Mouse (Mus musculus): ENCODE results near the gene Epn2. TPM values are rescaled to one million over a fixed set of nuclear protein-coding genes. Genes with fewer than 3 reads are reported as not detected.

The Epn2 gene
- total RNA-seq, 1 experiment from 2014 or later: 0.70 TPM

DNA sequence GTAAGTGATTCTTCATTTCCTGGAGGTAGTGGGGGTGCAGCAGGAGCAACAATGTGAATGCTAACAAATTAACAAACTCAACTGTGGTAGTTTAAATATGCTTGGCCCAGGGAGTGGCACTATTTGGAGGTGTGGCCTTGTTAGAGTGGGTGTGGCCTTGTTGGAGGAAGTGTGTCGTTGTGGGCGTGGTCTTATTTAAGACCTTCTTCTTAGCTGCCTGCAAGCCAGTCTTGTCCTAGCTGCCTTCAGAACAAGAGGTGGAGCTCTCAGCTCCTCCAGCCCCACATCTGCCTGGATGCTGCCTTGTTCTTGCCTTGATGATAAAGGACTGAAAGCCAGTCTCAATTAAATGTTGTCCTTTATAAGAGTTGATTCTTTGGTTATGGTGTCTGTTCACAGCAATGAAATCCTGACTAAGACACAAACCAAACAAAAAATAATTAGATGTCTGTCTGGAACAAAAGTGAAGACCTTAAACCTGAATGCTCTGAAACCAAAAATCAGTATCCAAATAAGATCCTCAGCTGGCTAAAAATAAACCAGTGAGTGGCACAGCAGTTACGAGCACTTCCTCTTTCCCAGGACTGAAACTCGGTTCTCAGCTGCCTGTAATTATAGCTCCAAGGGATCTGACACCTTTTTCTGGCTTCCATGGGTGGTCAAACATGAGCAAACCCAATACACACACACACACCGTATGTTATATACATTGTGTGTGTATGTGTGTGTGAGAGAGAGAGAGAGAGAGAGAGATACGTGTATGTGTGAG is 80.6 kb downstream of the Epn2 start:
- no peak for ATAC-seq (ENCODE audit: extremely low read depth, insufficient number of reproducible peaks, low FRiP score, poor library complexity, severe bottlenecking)

GRCm38 (mm10) chr11:61497490-61497889 is 82.0 kb downstream of the Epn2 start:
- ATAC-seq (ENCODE audit: extremely low read depth, insufficient number of reproducible peaks, low FRiP score, poor library complexity, severe bottlenecking): no peak

DNA sequence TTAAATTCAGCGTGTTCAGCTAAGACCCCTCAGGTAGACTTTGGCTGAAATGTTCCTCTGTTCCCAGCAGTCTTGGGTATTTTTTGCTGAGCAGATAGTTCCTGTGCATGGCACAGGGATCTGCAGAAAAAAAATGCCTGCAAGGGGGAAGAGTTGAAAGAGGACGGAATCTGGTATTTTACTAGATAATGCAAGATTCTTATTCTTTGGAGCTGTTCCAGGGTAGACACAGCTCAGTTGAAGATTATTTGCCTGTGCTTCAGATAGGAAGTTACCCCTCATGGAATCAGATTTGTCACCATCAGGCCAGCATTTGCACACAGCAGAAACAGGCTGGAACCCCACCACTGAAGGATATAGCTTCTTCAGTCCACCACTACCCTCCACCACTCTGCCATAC is 84.0 kb downstream of the Epn2 start:
- no peak for ATAC-seq (ENCODE audit: extremely low read depth, insufficient number of reproducible peaks, low FRiP score, poor library complexity, severe bottlenecking)

DNA sequence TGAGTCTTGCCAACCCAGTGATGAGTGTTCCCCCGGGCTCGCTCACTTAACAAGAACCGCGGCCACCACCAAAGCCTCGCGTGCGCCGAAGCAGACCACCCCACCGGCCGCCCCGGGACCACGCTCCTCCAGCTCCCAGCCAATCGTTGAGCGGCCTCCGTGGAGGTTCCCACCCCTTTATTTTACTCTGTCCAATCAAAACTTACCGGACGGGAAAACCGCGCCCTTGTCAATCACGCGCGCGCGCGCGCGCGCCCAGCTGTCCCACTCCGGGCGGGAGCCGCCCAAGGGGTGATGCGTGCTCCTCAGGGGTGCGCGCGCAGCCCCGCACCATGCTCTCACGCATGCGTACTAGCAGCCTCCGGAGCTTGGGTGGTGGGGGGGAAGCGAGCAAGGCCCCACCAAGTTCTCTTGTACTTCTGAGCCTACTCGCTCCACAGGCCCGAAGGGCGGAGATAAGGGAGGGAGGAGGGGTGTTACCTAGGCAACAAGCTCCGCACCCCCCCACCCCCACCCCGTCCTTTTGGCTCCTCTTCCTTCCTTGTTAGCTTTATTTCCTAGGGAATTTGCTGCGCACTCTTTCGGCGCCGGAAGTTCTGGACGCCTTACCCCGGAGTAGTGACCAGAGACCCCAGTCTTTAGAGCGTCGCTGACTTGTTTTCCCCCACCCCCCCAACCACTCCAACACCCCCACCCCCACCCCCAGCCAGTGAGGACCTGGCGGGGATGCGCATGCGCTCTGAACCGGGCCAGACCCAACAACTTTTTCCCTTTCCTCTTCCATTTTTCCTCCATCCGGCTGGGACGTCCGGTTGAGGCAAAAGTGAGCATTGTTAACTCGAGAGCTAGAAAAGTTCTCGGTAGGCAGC is 85.1 kb downstream of the Epn2 start, which contains the start of gene Mapk7:
Gene Mapk7, minus strand, starts transcription at position 278 of the 869 bp plus-strand sequence.
- ATAC-seq (ENCODE audit: extremely low read depth, insufficient number of reproducible peaks, low FRiP score, poor library complexity, severe bottlenecking): peak; percentile 75

DNA sequence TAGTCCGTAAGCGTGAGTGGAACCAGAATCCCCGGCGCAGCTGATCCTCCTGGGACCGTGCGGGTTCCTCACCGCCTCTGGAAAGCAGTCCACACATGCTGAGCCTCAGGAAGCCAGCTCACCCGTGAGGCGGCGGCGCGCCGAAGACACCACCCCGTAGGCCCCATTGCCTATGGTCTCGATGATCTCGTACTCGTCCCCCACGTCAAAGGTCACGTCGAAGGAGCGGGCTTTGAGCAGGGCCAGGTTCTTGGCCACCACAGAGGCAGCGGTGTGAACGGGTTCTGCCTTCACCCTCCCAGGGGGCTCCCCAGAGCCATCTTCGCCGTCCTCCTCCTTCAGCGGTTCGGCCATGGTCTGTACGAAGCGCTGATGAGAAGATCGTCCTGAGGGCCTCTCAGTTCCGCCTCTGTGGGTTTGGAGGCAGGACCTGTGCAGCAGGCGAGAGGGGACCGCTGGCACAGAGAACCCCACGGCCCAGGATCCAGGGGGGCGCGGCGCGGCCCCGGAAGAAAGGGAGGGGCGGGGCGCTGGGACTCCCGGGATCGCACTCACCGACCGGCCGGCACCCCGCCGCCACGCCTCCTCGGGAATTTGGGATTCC is 85.9 kb downstream of the Epn2 start:
- ATAC-seq (ENCODE audit: extremely low read depth, insufficient number of reproducible peaks, low FRiP score, poor library complexity, severe bottlenecking): peak; percentile 38

- no peak for ATAC-seq (ENCODE audit: extremely low read depth, insufficient number of reproducible peaks, low FRiP score, poor library complexity, severe bottlenecking)
Observed at GRCm38 (mm10) chr11:61492749-61493401, 86.6 kb downstream of the Epn2 start.

DNA sequence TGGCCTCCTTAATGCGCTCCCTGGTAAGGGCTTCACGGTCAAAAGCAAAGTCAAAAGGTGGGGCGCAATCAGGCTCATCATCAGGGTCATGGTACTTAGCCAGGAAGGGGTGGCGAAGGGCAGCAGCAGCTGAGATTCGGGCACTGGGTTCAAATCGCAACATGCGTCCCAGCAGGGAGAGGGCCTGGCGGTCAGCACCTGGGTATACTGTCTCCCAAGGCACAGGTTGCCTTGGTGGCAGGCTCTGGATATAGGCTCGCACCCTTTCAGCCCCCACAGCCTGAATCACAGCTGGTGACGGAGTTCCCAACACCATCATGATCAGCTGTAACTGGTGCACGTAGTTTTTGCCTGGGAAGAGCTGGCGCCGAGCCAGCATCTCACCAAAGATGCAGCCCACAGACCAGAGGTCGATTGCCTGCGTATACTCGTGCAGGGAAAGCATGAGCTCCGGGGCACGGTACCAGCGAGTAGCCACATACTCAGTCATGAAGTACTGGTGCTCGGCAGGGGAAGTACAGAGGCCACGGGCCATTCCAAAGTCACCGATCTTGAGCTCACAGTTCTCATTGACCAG is 88.5 kb downstream of the Epn2 start:
- ATAC-seq (ENCODE audit: extremely low read depth, insufficient number of reproducible peaks, low FRiP score, poor library complexity, severe bottlenecking): no peak

- ATAC-seq (ENCODE audit: extremely low read depth, insufficient number of reproducible peaks, low FRiP score, poor library complexity, severe bottlenecking): no peak
Observed at GRCm38 (mm10) chr11:61489874-61490273, 89.6 kb downstream of the Epn2 start.

DNA sequence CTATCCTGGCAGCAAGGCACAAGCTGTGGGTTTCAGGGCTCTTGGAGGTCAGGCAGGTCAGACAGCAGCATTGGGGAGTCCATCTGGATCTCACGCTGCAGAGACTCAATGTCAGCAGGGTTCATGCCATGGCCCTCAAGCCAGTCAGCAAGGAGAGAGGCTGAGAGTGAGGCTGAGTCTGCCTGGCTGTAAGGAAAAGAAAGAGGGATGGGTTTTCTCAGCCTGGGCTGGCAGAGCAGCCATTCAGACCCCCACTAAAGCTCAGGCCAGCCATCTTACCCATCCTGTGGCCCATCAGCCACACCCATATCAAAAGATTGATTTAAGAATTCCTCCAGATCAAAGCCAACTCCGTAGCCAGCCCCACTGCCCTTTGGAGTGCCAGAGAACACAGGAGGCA is 90.4 kb downstream of the Epn2 start:
- no peak for ATAC-seq (ENCODE audit: extremely low read depth, insufficient number of reproducible peaks, low FRiP score, poor library complexity, severe bottlenecking)

DNA sequence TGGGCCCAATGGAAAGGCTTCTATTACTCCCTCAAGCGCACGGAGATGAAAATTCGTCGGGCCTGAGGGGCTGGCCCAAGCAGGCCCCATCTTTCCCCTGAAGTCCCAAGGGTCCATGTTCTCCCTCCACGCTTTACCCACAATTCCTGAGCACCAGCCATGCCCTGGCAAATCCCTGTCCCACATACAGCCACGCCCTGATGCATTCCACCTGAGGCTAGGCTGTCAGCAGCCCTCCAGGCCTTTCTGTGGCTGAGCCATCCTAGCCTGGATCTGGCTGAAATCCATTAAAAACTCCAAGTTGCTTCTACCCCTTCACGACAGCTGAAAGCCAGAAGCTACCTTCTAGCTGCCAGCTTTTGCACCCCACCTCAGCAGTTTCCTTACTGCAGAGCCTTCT is 91.6 kb downstream of the Epn2 start:
- no peak for ATAC-seq (ENCODE audit: extremely low read depth, insufficient number of reproducible peaks, low FRiP score, poor library complexity, severe bottlenecking)

GRCm38 (mm10) chr11:61487401-61487800 is 92.1 kb downstream of the Epn2 start:
- no peak for ATAC-seq (ENCODE audit: extremely low read depth, insufficient number of reproducible peaks, low FRiP score, poor library complexity, severe bottlenecking)

- no peak for ATAC-seq (ENCODE audit: extremely low read depth, insufficient number of reproducible peaks, low FRiP score, poor library complexity, severe bottlenecking)
Observed at GRCm38 (mm10) chr11:61486458-61487219, 92.8 kb downstream of the Epn2 start.

GRCm38 (mm10) chr11:61485541-61486457 is 93.7 kb downstream of the Epn2 start:
- peak; percentile 7; the same call in 1 of the 2 replicates for ATAC-seq (ENCODE audit: extremely low read depth, insufficient number of reproducible peaks, low FRiP score, poor library complexity, severe bottlenecking)

- no peak for ATAC-seq (ENCODE audit: extremely low read depth, insufficient number of reproducible peaks, low FRiP score, poor library complexity, severe bottlenecking)
Observed at GRCm38 (mm10) chr11:61484613-61485540, 94.6 kb downstream of the Epn2 start, which contains the start of gene Mfap4. Gene Mfap4 (plus strand): TSS chr11:61485431.

DNA sequence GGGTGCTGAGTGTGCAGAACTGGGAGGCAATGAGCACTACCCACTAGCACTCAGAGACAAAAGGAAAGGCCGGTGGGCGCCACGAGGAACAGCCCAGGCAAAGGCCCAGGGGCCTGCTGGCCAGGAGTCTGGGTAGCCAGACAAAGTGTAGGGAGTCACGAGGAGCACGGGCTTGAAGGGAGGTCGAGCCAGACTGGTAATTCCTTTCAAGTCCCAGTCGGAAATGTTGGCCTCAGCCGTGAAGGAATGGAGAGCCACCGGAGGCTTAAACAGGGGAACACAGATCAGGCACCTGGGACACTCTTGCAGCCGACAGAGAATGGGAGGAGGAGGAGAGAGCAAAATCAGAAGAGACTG is 95.3 kb downstream of the Epn2 start:
- ATAC-seq (ENCODE audit: extremely low read depth, insufficient number of reproducible peaks, low FRiP score, poor library complexity, severe bottlenecking): no peak

DNA sequence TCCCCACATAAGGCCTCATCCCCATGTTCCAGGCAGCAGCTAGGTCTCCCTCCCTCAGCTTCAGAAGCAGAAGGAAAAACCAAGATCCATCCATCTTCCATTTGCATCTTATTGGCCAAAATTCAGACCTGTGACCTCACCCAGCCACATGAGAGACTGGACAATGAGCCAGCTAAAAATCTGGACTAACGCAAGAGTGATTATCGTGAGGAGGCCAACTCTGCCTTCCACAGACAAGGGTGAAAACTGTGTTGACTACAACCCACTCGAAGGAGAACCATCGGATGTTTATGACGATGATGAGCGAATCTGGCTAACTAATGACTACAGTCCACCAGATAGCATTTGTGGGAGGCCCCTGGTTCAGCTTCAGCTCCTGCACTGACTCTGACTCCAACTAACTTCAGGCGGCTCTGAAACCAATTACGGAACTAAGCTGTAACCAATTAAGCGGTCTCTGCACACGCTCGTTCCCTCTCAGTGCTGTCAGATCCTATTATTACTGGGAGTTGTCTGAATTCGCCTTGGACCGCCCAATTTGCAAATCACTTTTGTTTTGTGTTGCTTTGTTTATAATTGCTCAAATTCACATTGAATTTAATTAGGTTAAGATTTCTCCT is 96.2 kb downstream of the Epn2 start:
- ATAC-seq (ENCODE audit: extremely low read depth, insufficient number of reproducible peaks, low FRiP score, poor library complexity, severe bottlenecking): no peak
